Mouse (Mus musculus) midbrain, embryonic 11.5 days (tissue): ENCODE measurements around the gene Acot7. TPM values are rescaled to one million over a fixed set of nuclear protein-coding genes. Genes with fewer than 3 reads are reported as not detected.
A peak's percentile ranks its signal among the peaks of the same experiment; 100 is the strongest.

Experiments
- ATAC-seq: fragments of 200-750 bp; cut with Nextera tagmentation; 2 replicates; pipeline ENCODE4 v1.8.0; 2017; ENCODE audit warnings: moderate TSS enrichment, moderate library complexity; ENCODE audit not compliant: low FRiP score
- DNase-seq: peaks from one replicate; pipeline ENCODE4 v3.0.0; 2015; ENCODE audit warnings: low spot score; ENCODE audit errors: missing footprints
- H3K27ac ChIP-seq: fragments of 300-500 bp; sonication (generic); 2 replicates; pipeline ENCODE4 v1.5.1; 2014; ENCODE audit warnings: low read depth, low read length
- H3K27me3 ChIP-seq: fragments of 300-500 bp; sonication (generic); 2 replicates; pipeline ENCODE4 v1.6.1; 2014; ENCODE audit warnings: mild to moderate bottlenecking, low read length, moderate library complexity, mixed read lengths; ENCODE audit not compliant: control insufficient read depth, insufficient read depth
- H3K36me3 ChIP-seq: fragments of 300-500 bp; sonication (generic); 2 replicates; pipeline ENCODE4 v1.6.1; 2014; ENCODE audit warnings: mild to moderate bottlenecking, low read length, moderate library complexity, mixed read lengths; ENCODE audit not compliant: control insufficient read depth, insufficient read depth
- H3K4me1 ChIP-seq: fragments of 300-500 bp; sonication (generic); 2 replicates; pipeline ENCODE4 v1.6.1; 2014; ENCODE audit warnings: low read length; ENCODE audit not compliant: control insufficient read depth, insufficient read depth
- H3K4me2 ChIP-seq: fragments of 300-500 bp; sonication (generic); 2 replicates; pipeline ENCODE4 v1.6.1; 2014; ENCODE audit warnings: mild to moderate bottlenecking, moderate library complexity
- H3K4me3 ChIP-seq: fragments of 300-500 bp; sonication (generic); 2 replicates; pipeline ENCODE4 v1.5.1; 2014; ENCODE audit warnings: low read depth, low read length
- H3K9ac ChIP-seq: fragments of 300-500 bp; sonication (generic); 2 replicates; pipeline ENCODE4 v1.6.1; 2014; ENCODE audit warnings: low read length
- H3K9me3 ChIP-seq: fragments of 300-500 bp; sonication (generic); 2 replicates; pipeline ENCODE4 v1.6.1; 2016; ENCODE audit warnings: low read length; ENCODE audit not compliant: control insufficient read depth
- WGBS: fragments of 180-500 bp; shearing (Covaris S2); extraction: QIAGEN DNeasy Blood & Tissue Kit; methylation state at CpG from one replicate; pipeline ENCODE4 v1.1.7; 2014; 5-methylcytosine and 5-hydroxymethylcytosine counted together
- polyA plus RNA-seq: library from polyadenylated mRNA; unstranded; fragments of >200 nt; fragmentation: Nextera tagmentation; extraction: Ambion mirVana; gene quantifications from 2 replicates; pipeline ENCODE4 v1.2.1, GENCODE M21; 2014

The Acot7 gene
- polyA plus RNA-seq, 1 experiment from 2014 or later = 93.5 TPM

DNA sequence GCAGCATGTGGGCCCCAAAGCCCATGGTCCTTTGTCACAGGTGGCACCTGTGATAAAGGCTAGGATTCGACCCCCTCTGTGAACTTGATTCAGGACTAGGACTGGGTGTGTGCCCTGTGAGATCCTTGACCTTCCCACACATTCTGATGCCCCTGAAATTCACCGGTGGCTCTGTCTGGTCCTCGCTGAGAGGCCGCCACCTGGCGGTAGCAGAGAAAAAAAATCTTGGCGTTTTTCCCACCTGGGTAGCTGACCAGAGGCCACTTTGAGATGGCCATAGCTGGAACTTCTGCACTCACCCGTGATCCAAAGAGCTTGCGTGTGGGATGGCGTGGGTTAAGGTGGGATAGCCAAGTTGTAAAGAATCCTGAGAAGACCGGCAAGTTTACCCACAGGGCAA lies 107.6 kb downstream of the Acot7 start:
- WGBS = 4% methylated on average over 10 of the region's 10 CpGs
- Histone ChIP-seq H3K27me3 (peaks cover 92% of the 10 kb centered on the region), H3K9me3 (no peaks in the 10 kb centered on the region), H3K4me1 (peaks cover 45% of the 10 kb centered on the region), H3K4me2 (no peak overlapping the region), H3K4me3 (no peak overlapping the region), H3K27ac (no peak overlapping the region), H3K9ac (no peak overlapping the region), H3K36me3 (no peaks in the 10 kb centered on the region)
- DNase-seq (peak; percentile 93), ATAC-seq (no peak)

DNA sequence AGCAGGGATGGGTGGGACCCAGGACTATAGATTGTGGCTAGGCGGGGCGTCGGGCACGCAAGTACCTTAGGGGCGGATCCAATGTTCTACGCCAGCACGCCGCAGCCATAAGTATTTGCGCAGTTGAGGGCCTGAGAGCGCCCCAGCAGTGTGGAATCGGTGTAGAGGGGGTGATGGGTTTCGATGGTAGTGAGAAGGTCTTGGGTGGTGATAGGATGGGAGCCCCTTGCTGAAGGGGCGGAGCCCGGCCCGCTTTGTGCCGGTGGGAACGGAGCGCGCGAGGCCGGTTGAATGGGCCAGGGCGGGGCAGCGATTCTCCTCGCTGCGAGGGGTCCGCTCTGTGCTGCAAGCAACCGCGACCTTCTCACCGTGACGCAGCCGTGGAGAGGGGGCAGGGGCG lies 108.2 kb downstream of the Acot7 start:
- Histone ChIP-seq H3K36me3 (no peaks in the 10 kb centered on the region), H3K4me1 (peaks cover 52% of the 10 kb centered on the region), H3K9ac (peak overlapping the region; percentile 18; the same call in 1 of the 2 replicates), H3K9me3 (no peaks in the 10 kb centered on the region), H3K4me2 (peak overlapping the region; percentile 49), H3K27ac (no peak overlapping the region), H3K4me3 (peak overlapping the region; percentile 22), H3K27me3 (peaks cover 92% of the 10 kb centered on the region)
- peak; percentile 92 for DNase-seq
- under 1% methylated on average over 32 of the region's 32 CpGs for whole genome bisulfite sequencing
- peak; percentile 9 for ATAC-seq

DNA sequence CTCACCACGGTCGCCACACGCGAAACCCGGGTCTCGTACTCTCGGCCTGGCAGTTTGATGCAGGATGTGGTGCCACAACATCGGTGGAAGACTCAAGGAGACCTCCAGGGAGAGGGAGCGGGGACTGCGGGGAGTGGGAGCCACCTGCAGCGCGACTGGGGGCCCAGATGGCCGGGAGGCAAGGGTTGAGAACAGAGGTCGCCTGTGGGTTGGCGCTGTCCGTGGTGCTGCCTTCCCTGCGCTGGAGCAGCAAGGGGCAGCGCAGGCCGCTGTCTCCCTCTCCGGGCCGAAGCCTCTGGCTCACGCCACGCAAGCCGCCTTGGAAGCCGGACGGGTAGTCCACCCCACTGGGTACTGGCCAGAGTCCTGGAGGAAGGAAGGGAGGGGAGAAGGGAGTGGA lies 109.0 kb downstream of the Acot7 start:
- WGBS = 3% methylated on average over 26 of the region's 26 CpGs
- ATAC-seq (no peak), DNase-seq (peak; percentile 97)
- peak overlapping the region; percentile 36; the same call in 1 of the 2 replicates for H3K9ac ChIP-seq
- H3K4me1 ChIP-seq = peaks cover 59% of the 10 kb centered on the region
- peak overlapping the region; percentile 49 for H3K4me2 ChIP-seq
- peaks cover 91% of the 10 kb centered on the region for H3K27me3 ChIP-seq
- H3K4me3 ChIP-seq = peak overlapping the region; percentile 22; the same call in 1 of the 2 replicates
- no peak overlapping the region for H3K27ac ChIP-seq
- H3K9me3 ChIP-seq = no peaks in the 10 kb centered on the region
- H3K36me3 ChIP-seq = no peaks in the 10 kb centered on the region

- Histone ChIP-seq H3K27me3 (peaks cover 89% of the 10 kb centered on the region), H3K36me3 (no peaks in the 10 kb centered on the region), H3K9me3 (no peaks in the 10 kb centered on the region), H3K4me3 (peak overlapping the region; percentile 22; the same call in 1 of the 2 replicates), H3K27ac (no peak overlapping the region), H3K4me2 (peak overlapping the region; percentile 49), H3K9ac (peak overlapping the region; percentile 36; the same call in 1 of the 2 replicates), H3K4me1 (peaks cover 65% of the 10 kb centered on the region)
- ATAC-seq (no peak), DNase-seq (peak; percentile 92)
- WGBS = 7% methylated on average over 19 of the region's 19 CpGs
These were observed 109.6 kb downstream of the Acot7 start for GRCm38 (mm10) chr4:152287317-152288120.

- no peak for ATAC-seq
- peaks cover 67% of the 10 kb centered on the region for H3K4me1 ChIP-seq
- no peak overlapping the region for H3K27ac ChIP-seq
- whole genome bisulfite sequencing = 28% methylated on average over 18 of the region's 18 CpGs
- H3K4me3 ChIP-seq = no peak overlapping the region
- no peak overlapping the region for H3K9ac ChIP-seq
- no peaks in the 10 kb centered on the region for H3K9me3 ChIP-seq
- peaks cover 88% of the 10 kb centered on the region for H3K27me3 ChIP-seq
- no peaks in the 10 kb centered on the region for H3K36me3 ChIP-seq
- H3K4me2 ChIP-seq = peak overlapping the region; percentile 49
- peak; percentile 94 for DNase-seq
These were observed 110.5 kb downstream of the Acot7 start for GRCm38 (mm10) chr4:152288398-152288945.

GRCm38 (mm10) chr4:152290385-152290784 lies 112.5 kb downstream of the Acot7 start:
- Histone ChIP-seq H3K4me3 (peak overlapping the region; percentile 25), H3K4me1 (peaks cover 75% of the 10 kb centered on the region), H3K9me3 (no peaks in the 10 kb centered on the region), H3K27ac (peak overlapping the region; percentile 30; the same call in 1 of the 2 replicates), H3K27me3 (peaks cover 79% of the 10 kb centered on the region), H3K9ac (peak overlapping the region; percentile 48), H3K36me3 (no peaks in the 10 kb centered on the region), H3K4me2 (peak overlapping the region; percentile 45)
- DNase-seq = peak; percentile 97
- under 1% methylated on average over 39 of the region's 39 CpGs for WGBS
- ATAC-seq = peak; percentile 64

DNA sequence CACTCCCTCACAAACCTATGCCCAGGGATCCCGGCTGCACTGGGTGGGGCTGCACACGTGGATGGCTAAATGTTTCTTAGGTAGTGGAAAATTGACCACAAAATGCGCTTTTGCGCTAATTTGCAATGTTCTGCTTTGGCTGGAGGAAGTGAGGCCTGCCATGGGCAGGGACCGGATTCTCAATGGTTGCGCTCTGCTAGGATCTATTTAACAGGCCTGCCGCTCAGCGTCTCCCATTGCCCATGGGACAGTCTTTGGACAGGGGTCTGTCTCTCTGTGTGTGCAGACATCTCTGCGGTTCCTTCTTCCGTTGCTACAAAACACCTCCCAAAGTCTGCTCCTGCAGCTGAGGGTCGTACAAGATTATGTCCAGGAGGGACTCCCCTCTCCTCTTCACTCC lies 113.1 kb downstream of the Acot7 start:
- peak overlapping the region; percentile 25 for H3K4me3 ChIP-seq
- 6% methylated on average over 11 of the region's 11 CpGs for WGBS
- no peaks in the 10 kb centered on the region for H3K9me3 ChIP-seq
- H3K4me1 ChIP-seq = peaks cover 75% of the 10 kb centered on the region
- DNase-seq = peak; percentile 91
- peak overlapping the region; percentile 45 for H3K4me2 ChIP-seq
- H3K36me3 ChIP-seq = no peaks in the 10 kb centered on the region
- no peak overlapping the region for H3K27ac ChIP-seq
- ATAC-seq = no peak
- peaks cover 77% of the 10 kb centered on the region for H3K27me3 ChIP-seq
- peak overlapping the region; percentile 48 for H3K9ac ChIP-seq

DNA sequence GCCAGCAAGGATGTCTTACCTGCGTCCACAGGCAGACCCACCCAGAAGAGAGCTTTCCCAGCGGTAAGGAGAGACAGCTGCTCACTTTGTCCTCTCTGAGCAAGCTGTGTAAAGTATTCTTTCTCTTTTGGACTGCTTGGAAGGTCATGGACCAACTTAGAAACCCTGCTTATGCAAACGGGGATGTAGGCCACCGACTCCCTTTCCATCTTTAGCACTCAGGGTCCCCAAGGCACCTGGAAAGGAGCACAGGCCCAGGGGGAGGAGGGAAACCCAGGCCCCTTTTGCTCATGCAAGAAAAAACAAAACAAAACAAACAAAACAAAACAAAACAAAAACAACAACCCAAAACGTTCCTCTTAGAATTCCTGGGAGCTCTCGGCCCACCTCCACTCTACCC lies 113.6 kb downstream of the Acot7 start, which contains the start of gene Hes3:
Gene Hes3, minus strand, starts transcription at position 101 of the 400 bp plus-strand sequence.
- 13% methylated on average over 6 of the region's 6 CpGs for WGBS
- H3K4me1 ChIP-seq = peaks cover 71% of the 10 kb centered on the region
- ATAC-seq = no peak

More for the DNA sequence above, 113.6 kb downstream of the Acot7 start, which contains the start of gene Hes3:
- DNase-seq = peak; percentile 84
- Histone ChIP-seq H3K27ac (peak within 1 kb of the TSS; percentile 40), H3K9ac (peak within 1 kb of the TSS; percentile 48), H3K36me3 (no peaks in the 10 kb centered on the region), H3K27me3 (peaks cover 71% of the 10 kb centered on the region), H3K4me2 (peak within 1 kb of the TSS; percentile 45), H3K9me3 (no peaks in the 10 kb centered on the region), H3K4me3 (peak within 1 kb of the TSS; percentile 25)
